Mouse (Mus musculus) olfactory bulb, adult 2 months (tissue): ENCODE data around the gene Hnrnpm. TPM values are rescaled to one million over a fixed set of nuclear protein-coding genes. Genes with fewer than 3 reads are reported as not detected.

ENCODE experiments used
- H3K27ac ChIP-seq: fragments of 200-500 bp; 2 replicates; pipeline ENCODE4 v1.5.1; 2012; ENCODE audit warnings: low read depth, low read length; ENCODE audit not compliant: insufficient read depth
- H3K4me1 ChIP-seq: fragments of 200-500 bp; 2 replicates; pipeline ENCODE4 v1.6.1; 2012; ENCODE audit warnings: low read length; ENCODE audit not compliant: control insufficient read depth, insufficient read depth
- H3K4me3 ChIP-seq: fragments of 200-500 bp; 2 replicates; pipeline ENCODE4 v1.5.1; 2012; ENCODE audit warnings: mild to moderate bottlenecking, low read depth, low read length, moderate library complexity; ENCODE audit not compliant: insufficient read depth
- CTCF ChIP-seq: fragments of 200-500 bp; IDR thresholded peaks from 2 replicates; pipeline ENCODE4 v1.5.1; 2012; ENCODE audit warnings: low read depth, mild to moderate bottlenecking, low read length, moderate library complexity; ENCODE audit not compliant: insufficient read depth
- POLR2A ChIP-seq: fragments of 200-500 bp; IDR thresholded peaks from 2 replicates; pipeline ENCODE4 v1.6.1; 2012; ENCODE audit warnings: mild to moderate bottlenecking, low read depth, low read length, moderate library complexity; ENCODE audit not compliant: insufficient read depth
- WGBS: fragments of 180-500 bp; shearing (Covaris S2); methylation state at CpG from one replicate; pipeline ENCODE4 v1.1.7; 2018; 5-methylcytosine and 5-hydroxymethylcytosine counted together
- polyA plus RNA-seq: library from polyadenylated mRNA; stranded (reverse); fragments of >200 nt; gene quantifications from 2 replicates; pipeline ENCODE4 v1.2.4, GENCODE M21; 2012; ENCODE audit warnings: low replicate concordance; ENCODE audit not compliant: missing spikeins, insufficient read depth, insufficient read length

Hnrnpm gene
- polyA plus RNA-seq, 1 experiment, result 317 TPM

GRCm38 (mm10) chr17:33676086-33676485 is 10.6 kb downstream of the Hnrnpm start:
- no peak for TF ChIP-seq CTCF
- no peak for TF ChIP-seq POLR2A
- no peak overlapping the region for H3K4me3 ChIP-seq
- no peak overlapping the region for H3K27ac ChIP-seq
- H3K4me1 ChIP-seq, result no peaks in the 10 kb centered on the region
- WGBS, result 50% methylated on average over 2 of the region's 2 CpGs

- no peak overlapping the region for H3K27ac ChIP-seq
- TF ChIP-seq POLR2A (no peak), CTCF (no peak)
- no peaks in the 10 kb centered on the region for H3K4me1 ChIP-seq
- H3K4me3 ChIP-seq, result no peak overlapping the region
Measured at GRCm38 (mm10) chr17:33675452-33675851, 11.2 kb downstream of the Hnrnpm start.

GRCm38 (mm10) chr17:33673837-33674236 is 12.8 kb downstream of the Hnrnpm start:
- 53% methylated on average over 1 of the region's 1 CpGs for WGBS
- H3K4me3 ChIP-seq, result no peak overlapping the region
- no peak overlapping the region for H3K27ac ChIP-seq
- no peaks in the 10 kb centered on the region for H3K4me1 ChIP-seq
- TF ChIP-seq CTCF, result no peak
- TF ChIP-seq POLR2A, result no peak

GRCm38 (mm10) chr17:33669681-33670080 is 17.0 kb downstream of the Hnrnpm start:
- TF ChIP-seq CTCF, result no peak
- TF ChIP-seq POLR2A, result no peak
- WGBS, result 42% methylated on average over 3 of the region's 3 CpGs
- no peak overlapping the region for H3K4me3 ChIP-seq

GRCm38 (mm10) chr17:33666813-33667212 is 19.8 kb downstream of the Hnrnpm start:
- Histone ChIP-seq H3K4me3 (no peak overlapping the region), H3K4me1 (no peaks in the 10 kb centered on the region), H3K27ac (no peak overlapping the region)
- TF ChIP-seq POLR2A (no peak), CTCF (no peak)
- WGBS, result 81% methylated on average over 3 of the region's 3 CpGs

More at GRCm38 (mm10) chr17:33669681-33670080, 17.0 kb downstream of the Hnrnpm start:
- Histone ChIP-seq H3K4me1 (no peaks in the 10 kb centered on the region), H3K27ac (no peak overlapping the region)

GRCm38 (mm10) chr17:33649781-33650475 is 36.7 kb downstream of the Hnrnpm start:
- TF ChIP-seq CTCF (no peak), POLR2A (no peak)
- 97% methylated on average over 34 of the region's 34 CpGs for WGBS

GRCm38 (mm10) chr17:33645073-33645472 is 41.6 kb downstream of the Hnrnpm start:
- 81% methylated on average over 8 of the region's 8 CpGs for WGBS
- Histone ChIP-seq H3K27ac (no peak overlapping the region), H3K4me3 (no peak overlapping the region), H3K4me1 (no peaks in the 10 kb centered on the region; the same call in 1 of the 2 replicates)
- no peak for TF ChIP-seq POLR2A
- no peak for TF ChIP-seq CTCF

More at GRCm38 (mm10) chr17:33649781-33650475, 36.7 kb downstream of the Hnrnpm start:
- H3K4me1 ChIP-seq, result no peaks in the 10 kb centered on the region
- no peak overlapping the region for H3K27ac ChIP-seq
- H3K4me3 ChIP-seq, result no peak overlapping the region

GRCm38 (mm10) chr17:33644068-33644467 is 42.6 kb downstream of the Hnrnpm start:
- Histone ChIP-seq H3K4me3 (no peak overlapping the region), H3K27ac (no peak overlapping the region), H3K4me1 (no peaks in the 10 kb centered on the region; the same call in 1 of the 2 replicates)
- 94% methylated on average over 4 of the region's 4 CpGs for WGBS
- TF ChIP-seq POLR2A (no peak), CTCF (no peak)

- WGBS, result 75% methylated on average over 6 of the region's 6 CpGs
- no peaks in the 10 kb centered on the region; the same call in 1 of the 2 replicates for H3K4me1 ChIP-seq
- TF ChIP-seq CTCF, result no peak
- no peak for TF ChIP-seq POLR2A
- no peak overlapping the region for H3K27ac ChIP-seq
- H3K4me3 ChIP-seq, result no peak overlapping the region
Measured at GRCm38 (mm10) chr17:33639743-33640142, 46.9 kb downstream of the Hnrnpm start.
